Mouse (Mus musculus) T-helper 17 cell (primary cell): ENCODE measurements at regions not wholly inside any gene's neighbourhood (a gene's known extent, or its start where the extent isn't known, plus 50 kb on each side); places are given as distances from the start of the nearest gene placed in this dataset.

ENCODE experiments used
- in situ Hi-C, 2 experiments: fragments of 300-600 bp; cut with MboI, MseI; formaldehyde crosslinking; loops; 1 replicate in 1 of 2; 2 replicates in 1 of 2; pipeline ENCODE4 v1.15.1; 2025; ENCODE audit warnings: high pct_unique_total_duplicates in 2 of 2

GRCm38 (mm10) chrX:162235552-162235951, 76.0 kb upstream of the Nhs start:
- in situ Hi-C loops = no loop called here

DNA sequence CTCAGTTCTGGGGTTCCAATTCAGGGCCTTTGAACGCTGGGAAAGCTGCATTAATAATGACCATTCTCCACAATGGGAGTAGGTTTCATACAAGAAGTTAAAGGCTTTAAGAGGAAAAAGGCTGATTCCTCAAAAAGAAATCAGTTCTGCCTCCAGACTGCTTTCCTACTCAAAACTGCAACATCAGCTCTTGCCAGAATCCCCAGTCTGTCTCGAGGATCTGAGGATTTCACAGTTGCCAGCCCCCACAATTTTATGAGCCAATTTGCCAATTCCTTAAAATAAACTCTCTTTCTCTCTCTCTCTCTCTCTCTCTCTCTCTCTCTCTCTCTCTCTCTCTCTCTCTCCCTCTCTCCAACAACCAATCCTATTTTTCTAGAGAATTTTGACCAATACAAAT, 51.3 kb upstream of the Nhs start:
- in situ Hi-C loops = no loop called here
